10 mouse cellular contexts compared by ENCODE assay signal in the genomic region with DNA sequence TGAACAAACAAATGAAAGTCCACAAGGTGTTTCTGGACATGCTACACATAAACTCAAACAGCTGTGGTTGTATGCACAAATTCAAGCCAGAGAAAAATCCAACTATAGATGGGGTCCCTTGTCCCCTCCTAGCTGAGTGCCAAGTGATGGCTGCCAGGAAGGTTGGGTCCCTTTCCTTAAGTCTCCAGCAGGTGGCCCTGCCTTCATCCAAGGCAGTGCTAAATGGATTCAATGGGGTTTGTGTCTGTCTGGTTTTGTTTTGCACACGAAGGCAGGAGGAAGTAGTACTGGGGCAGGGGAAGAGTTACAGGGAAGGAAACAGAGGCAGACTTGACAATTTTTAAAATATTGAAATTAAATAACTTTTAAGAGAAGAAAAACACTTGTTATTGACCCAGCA. TPM values are rescaled to one million over a fixed set of nuclear protein-coding genes. Genes with fewer than 3 reads are reported as not detected.
DNase-seq lines count a peak whose midpoint lies in the region; ATAC-seq and TF ChIP-seq lines count a peak whose summit lies in the region.
"Had no signal": no experiment of that assay in that cellular context is flagged by ENCODE, and none has a peak within 500 bp of the region (broad histone marks: within the 10 kb centered on the region; RNA-seq: fewer than 3 reads in every experiment).

No protein-coding gene starts in this region.

- H3K9ac ChIP-seq in liver, embryonic 14.5 days (replicated peaks): no peak overlapping the region
- no peak overlapping the region for H3K9ac ChIP-seq in liver, embryonic 12.5 days
- H3K9ac ChIP-seq in stomach, postnatal 0 days (ENCODE audit: low read length): no peak overlapping the region
- H3K9ac ChIP-seq: embryonic facial prominence, embryonic 15.5 days had no signal

- H3K27me3 ChIP-seq in liver, embryonic 14.5 days (ENCODE audit: control insufficient read depth, insufficient read depth, low read length): no peaks in the 10 kb centered on the region
- H3K27me3 ChIP-seq in liver, embryonic 12.5 days (replicated peaks): no peaks in the 10 kb centered on the region; the same call in 1 of the 2 replicates
- no peaks in the 10 kb centered on the region for H3K27me3 ChIP-seq in stomach, postnatal 0 days (ENCODE audit: control insufficient read depth, insufficient read depth, low read length)
- H3K27me3 ChIP-seq: embryonic facial prominence, embryonic 15.5 days had no signal

- H3K4me3 ChIP-seq in liver, embryonic 14.5 days (ENCODE audit: insufficient read depth in 1 of 2, low read depth in 2 of 2, low read length in 2 of 2): no peak overlapping the region
- H3K4me3 ChIP-seq in liver, embryonic 12.5 days: no peak overlapping the region
- H3K4me3 ChIP-seq in stomach, postnatal 0 days (ENCODE audit: low read depth, low read length): no peak overlapping the region
- H3K4me3 ChIP-seq: embryonic facial prominence, embryonic 15.5 days had no signal

- no peak for TF ChIP-seq EP300 in liver, embryonic 14.5 days (IDR thresholded peaks at IDR 0.05; ENCODE audit: low read depth)
- no peak for TF ChIP-seq EP300 in stomach, postnatal 0 days (optimal IDR thresholded peaks at IDR 0.05)

- no peaks in the 10 kb centered on the region for H3K36me3 ChIP-seq in liver, embryonic 14.5 days (replicated peaks; ENCODE audit: control insufficient read depth, insufficient read depth, low read depth)
- H3K36me3 ChIP-seq in liver, embryonic 12.5 days: no peaks in the 10 kb centered on the region
- no peaks in the 10 kb centered on the region for H3K36me3 ChIP-seq in stomach, postnatal 0 days (ENCODE audit: control insufficient read depth, insufficient read depth, low read length)
- H3K36me3 ChIP-seq: embryonic facial prominence, embryonic 15.5 days had no signal

- peak; percentile 44 for TF ChIP-seq CTCF in liver, embryonic 14.5 days (IDR thresholded peaks at IDR 0.05; ENCODE audit: low read depth)
- peak; percentile 55; the same call in 1 of the 2 replicates for TF ChIP-seq CTCF in brain, embryonic 14.5 days (IDR thresholded peaks at IDR 0.05; ENCODE audit: borderline replicate concordance, extremely low read depth, insufficient read depth, insufficient read length)
- TF ChIP-seq CTCF in stomach, postnatal 0 days (IDR thresholded peaks at IDR 0.05; ENCODE audit: low read depth): peak; percentile 74

- TF ChIP-seq POLR2A in brain, embryonic 14.5 days (IDR thresholded peaks at IDR 0.05; ENCODE audit: borderline replicate concordance, extremely low read depth, insufficient read depth, insufficient read length, poor library complexity, severe bottlenecking): no peak

- ATAC-seq in liver, embryonic 14.5 days (ENCODE audit: insufficient read depth): no peak
- ATAC-seq in liver, embryonic 12.5 days: no peak
- no peak for ATAC-seq in stomach, postnatal 0 days (ENCODE audit: low FRiP score, low TSS enrichment)

- H3K27ac ChIP-seq in liver, embryonic 14.5 days: no peak overlapping the region
- H3K27ac ChIP-seq in liver, embryonic 12.5 days: no peak overlapping the region
- no peak overlapping the region for H3K27ac ChIP-seq in stomach, postnatal 0 days (replicated peaks)
- H3K27ac ChIP-seq: embryonic facial prominence, embryonic 15.5 days had no signal

- peak; percentile 33 for DNase-seq in adrenal gland, adult 2 months
- no peak for DNase-seq in adrenal gland, adult 8-10 months
- no peak for DNase-seq in liver, embryonic 14.5 days (ENCODE audit: low read depth in 3 of 3, low spot score in 3 of 3)
- DNase-seq in brain, embryonic 14.5 days (ENCODE audit: low read depth): peak; percentile 55
- DNase-seq in stomach, postnatal 0 days (ENCODE audit: low spot score): no peak
- no peak for DNase-seq in layer of hippocampus, adult 18-20 months (ENCODE audit: low spot score in 2 of 2)
- no peak for DNase-seq in urinary bladder, postnatal 14 days (ENCODE audit: low spot score)

- no peaks in the 10 kb centered on the region for H3K4me1 ChIP-seq in liver, embryonic 14.5 days (replicated peaks; ENCODE audit: control insufficient read depth in 2 of 2, insufficient read depth in 2 of 2, low read length in 1 of 2)
- no peaks in the 10 kb centered on the region for H3K4me1 ChIP-seq in liver, embryonic 12.5 days
- H3K4me1 ChIP-seq in stomach, postnatal 0 days (replicated peaks; ENCODE audit: control insufficient read depth, insufficient read depth): no peaks in the 10 kb centered on the region

- no peak overlapping the region for H3K4me2 ChIP-seq in liver, embryonic 14.5 days (ENCODE audit: low read depth)
- no peak overlapping the region for H3K4me2 ChIP-seq in liver, embryonic 12.5 days
- no peak overlapping the region for H3K4me2 ChIP-seq in stomach, postnatal 0 days (replicated peaks; ENCODE audit: low read depth)
- H3K4me2 ChIP-seq: embryonic facial prominence, embryonic 15.5 days had no signal

- WGBS in liver, embryonic 14.5 days (ENCODE audit: insufficient replicate concordance): 3% methylated on average over 1 of the region's 1 CpGs
- WGBS in liver, embryonic 12.5 days (ENCODE audit: insufficient replicate concordance): 6% methylated on average over 1 of the region's 1 CpGs
- 4% methylated on average over 1 of the region's 1 CpGs for WGBS in stomach, postnatal 0 days

- H3K9me3 ChIP-seq in liver, embryonic 14.5 days (ENCODE audit: control insufficient read depth, low read length): no peaks in the 10 kb centered on the region
- H3K9me3 ChIP-seq in liver, embryonic 12.5 days (replicated peaks): no peaks in the 10 kb centered on the region
- H3K9me3 ChIP-seq in stomach, postnatal 0 days (ENCODE audit: control insufficient read depth, low read length): no peaks in the 10 kb centered on the region
- H3K9me3 ChIP-seq: embryonic facial prominence, embryonic 15.5 days had no signal

RNA-seq across cellular contexts. Expression of a gene that starts 12.0 kb away (rescaled TPM):
- total RNA-seq in adrenal gland, adult 2 months (2021): 1 to 10 TPM; 1.8 to 2.2 TPM
- 0.47 and 0.56 TPM in 2 replicates for polyA plus RNA-seq in adrenal gland, adult 2 months (2012; rRNA removed)
- 1 to 10 TPM; 1.2 to 2.7 (median 2.1) TPM for total RNA-seq in adrenal gland, adult 8-10 months (2022)
- polyA plus RNA-seq in liver, embryonic 14.5 days (2012; rRNA removed): 0.02 and 0.04 TPM in 2 replicates
- 0.03 TPM in 1 of 2 replicates, not detected in the other for polyA plus RNA-seq in liver, embryonic 14.5 days (2014; fragmentation: Nextera tagmentation; extraction: Ambion mirVana)
- 0.07 and 0.10 TPM in 2 replicates for polyA plus RNA-seq in liver, embryonic 12.5 days (2016; fragmentation: Nextera tagmentation; extraction: Ambion mirVana)
- polyA plus RNA-seq in brain, embryonic 14.5 days (2012; rRNA removed): 4.1 and 9.2 TPM in 2 replicates
- 1.6 and 1.9 TPM in 2 replicates for polyA plus RNA-seq in stomach, postnatal 0 days (2015; fragmentation: Nextera tagmentation; extraction: Ambion mirVana)
- 10 to 100 TPM; 53.1 to 58.4 TPM for total RNA-seq in layer of hippocampus, adult 18-20 months (2021)
- polyA plus RNA-seq: C2C12 had no signal

Comparison
In these comparisons a context has a peak if more than half of its experiments do, and no peak if none do; other contexts are left out.
1. DNase-seq: peak in adrenal gland, adult 2 months (single experiment) and brain, embryonic 14.5 days (single experiment); none in adrenal gland, adult 8-10 months (single experiment), liver, embryonic 14.5 days (0 of 3), stomach, postnatal 0 days (single experiment), layer of hippocampus, adult 18-20 months (0 of 2) and urinary bladder, postnatal 14 days (single experiment).
2. Peak in every context shown above with its lines, with median percentiles within 50 percentile points of each other: CTCF ChIP-seq.